Mouse (Mus musculus): ENCODE data around the gene Plcg2.

Gene Plcg2

GRCm38 (mm10) chr8:117675171-117675570 is 177.1 kb downstream of the Plcg2 start:
- in situ Hi-C loops (cut with MboI; ENCODE audit: unreplicated experiment in 2 of 2): no loop called here

- in situ Hi-C loops (cut with MboI; ENCODE audit: unreplicated experiment in 2 of 2): no loop called here
Measured at GRCm38 (mm10) chr8:117676460-117676859, 178.4 kb downstream of the Plcg2 start.

- in situ Hi-C loops (cut with MboI; ENCODE audit: unreplicated experiment in 2 of 2): no loop called here
Measured at GRCm38 (mm10) chr8:117677011-117677410, 178.9 kb downstream of the Plcg2 start.

- in situ Hi-C loops (cut with MboI; ENCODE audit: unreplicated experiment in 2 of 2): no loop called here
Measured at GRCm38 (mm10) chr8:117678650-117679049, 180.6 kb downstream of the Plcg2 start.

GRCm38 (mm10) chr8:117683925-117684472 is 185.9 kb downstream of the Plcg2 start:
- in situ Hi-C loops (cut with MboI; ENCODE audit: unreplicated experiment in 2 of 2): no loop called here

GRCm38 (mm10) chr8:117684504-117684903 is 186.4 kb downstream of the Plcg2 start:
- in situ Hi-C loops (cut with MboI; ENCODE audit: unreplicated experiment in 2 of 2): no loop called here

All from v-Abl transformed pro-B cells (cell line).